Mouse (Mus musculus) adrenal gland, adult 8-10 months (tissue): ENCODE data around the gene Tspan13. TPM values are rescaled to one million over a fixed set of nuclear protein-coding genes. Genes with fewer than 3 reads are reported as not detected.

Experiments
- DNase-seq: peaks from one replicate; pipeline ENCODE4 v3.0.0; 2022
- total RNA-seq, 4 experiments: library from RNA; stranded (reverse); gene quantifications; 2 replicates each; pipeline ENCODE4 v1.2.4; 2022

The Tspan13 gene
- total RNA-seq, 4 experiments from 2014 or later = 8.9 to 18.6 (median 13.8) TPM

GRCm38 (mm10) chr12:35975898-35976297 is 66.4 kb downstream of the Tspan13 start:
- DNase-seq = no peak

DNA sequence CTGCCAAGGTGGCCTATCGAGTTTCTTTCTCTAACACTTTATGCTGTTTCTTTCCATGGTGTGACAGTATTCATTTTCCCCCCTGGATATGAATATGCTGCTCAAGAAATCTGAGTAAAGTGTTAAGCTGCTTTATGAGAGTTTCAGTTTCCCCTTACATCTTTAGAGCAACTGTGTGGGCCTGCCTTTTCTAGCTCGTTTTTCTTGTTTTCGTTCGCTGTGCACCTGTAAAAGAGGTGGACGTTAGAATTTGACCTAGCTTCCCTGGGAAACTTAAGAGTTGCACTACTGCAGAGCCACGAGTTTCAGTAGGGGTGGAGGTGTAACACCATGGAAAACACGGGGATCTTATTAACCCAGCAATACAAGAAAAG is 75.5 kb downstream of the Tspan13 start:
- no peak for DNase-seq

- no peak for DNase-seq
Measured at GRCm38 (mm10) chr12:35966098-35966767, 76.1 kb downstream of the Tspan13 start.

Other genes with a start within 250 kb of the Tspan13 start
- gene Agr3, start 116.9 kb downstream of the Tspan13 start, total RNA-seq = not detected
- not detected for gene Agr2, start 49.6 kb downstream of the Tspan13 start, total RNA-seq
- 10 to 100 TPM; 35.8 to 41.7 (median 38.3) TPM for gene Ankmy2, start 114.6 kb upstream of the Tspan13 start, total RNA-seq
- gene Bzw2, start 115.6 kb upstream of the Tspan13 start, total RNA-seq = 10 to 100 TPM; 16.5 to 19.8 (median 18.2) TPM
- gene Lrrc72, start 210.9 kb upstream of the Tspan13 start, total RNA-seq = not detected